Mouse (Mus musculus) liver, embryonic 12.5 days (tissue): ENCODE data around the gene Ssh1. TPM values are rescaled to one million over a fixed set of nuclear protein-coding genes. Genes with fewer than 3 reads are reported as not detected.

ENCODE experiments used
- ATAC-seq: fragments of 200-750 bp; cut with Nextera tagmentation; 2 replicates; pipeline ENCODE4 v1.8.0; 2017; ENCODE audit warnings: moderate number of reproducible peaks, mild to moderate bottlenecking, moderate library complexity
- H3K27ac ChIP-seq: fragments of 300-500 bp; sonication (generic); 2 replicates; pipeline ENCODE4 v1.5.1; 2016; ENCODE audit warnings: mild to moderate bottlenecking
- H3K27me3 ChIP-seq: fragments of 300-500 bp; sonication (generic); replicated peaks from 2 replicates; pipeline ENCODE4 v1.6.1; 2016; ENCODE audit warnings: mild to moderate bottlenecking, moderate library complexity
- H3K36me3 ChIP-seq: fragments of 300-500 bp; sonication (generic); 2 replicates; pipeline ENCODE4 v1.6.1; 2016; ENCODE audit warnings: mild to moderate bottlenecking, moderate library complexity
- H3K4me1 ChIP-seq: fragments of 300-500 bp; sonication (generic); 2 replicates; pipeline ENCODE4 v1.6.1; 2016
- H3K4me2 ChIP-seq: fragments of 300-500 bp; sonication (generic); 2 replicates; pipeline ENCODE4 v1.6.1; 2016; ENCODE audit warnings: mild to moderate bottlenecking, moderate library complexity
- H3K4me3 ChIP-seq: fragments of 300-500 bp; sonication (generic); 2 replicates; pipeline ENCODE4 v1.5.1; 2016; ENCODE audit warnings: mild to moderate bottlenecking, moderate library complexity
- H3K9ac ChIP-seq: fragments of 300-500 bp; sonication (generic); 2 replicates; pipeline ENCODE4 v1.6.1; 2016; ENCODE audit warnings: mild to moderate bottlenecking, moderate library complexity
- H3K9me3 ChIP-seq: fragments of 300-500 bp; sonication (generic); replicated peaks from 2 replicates; pipeline ENCODE4 v1.6.1; 2016; ENCODE audit warnings: mild to moderate bottlenecking, moderate library complexity
- WGBS: fragments of 180-500 bp; shearing (Covaris S2); methylation state at CpG from one replicate; pipeline ENCODE4 v1.1.7; 2016; ENCODE audit not compliant: insufficient replicate concordance; 5-methylcytosine and 5-hydroxymethylcytosine counted together
- polyA plus RNA-seq: library from polyadenylated mRNA; unstranded; fragments of >200 nt; fragmentation: Nextera tagmentation; extraction: Ambion mirVana; gene quantifications from 2 replicates; pipeline ENCODE4 v1.2.1, GENCODE M21; 2016

Gene Ssh1
- polyA plus RNA-seq, 1 experiment from 2014 or later: 8.9 TPM

DNA sequence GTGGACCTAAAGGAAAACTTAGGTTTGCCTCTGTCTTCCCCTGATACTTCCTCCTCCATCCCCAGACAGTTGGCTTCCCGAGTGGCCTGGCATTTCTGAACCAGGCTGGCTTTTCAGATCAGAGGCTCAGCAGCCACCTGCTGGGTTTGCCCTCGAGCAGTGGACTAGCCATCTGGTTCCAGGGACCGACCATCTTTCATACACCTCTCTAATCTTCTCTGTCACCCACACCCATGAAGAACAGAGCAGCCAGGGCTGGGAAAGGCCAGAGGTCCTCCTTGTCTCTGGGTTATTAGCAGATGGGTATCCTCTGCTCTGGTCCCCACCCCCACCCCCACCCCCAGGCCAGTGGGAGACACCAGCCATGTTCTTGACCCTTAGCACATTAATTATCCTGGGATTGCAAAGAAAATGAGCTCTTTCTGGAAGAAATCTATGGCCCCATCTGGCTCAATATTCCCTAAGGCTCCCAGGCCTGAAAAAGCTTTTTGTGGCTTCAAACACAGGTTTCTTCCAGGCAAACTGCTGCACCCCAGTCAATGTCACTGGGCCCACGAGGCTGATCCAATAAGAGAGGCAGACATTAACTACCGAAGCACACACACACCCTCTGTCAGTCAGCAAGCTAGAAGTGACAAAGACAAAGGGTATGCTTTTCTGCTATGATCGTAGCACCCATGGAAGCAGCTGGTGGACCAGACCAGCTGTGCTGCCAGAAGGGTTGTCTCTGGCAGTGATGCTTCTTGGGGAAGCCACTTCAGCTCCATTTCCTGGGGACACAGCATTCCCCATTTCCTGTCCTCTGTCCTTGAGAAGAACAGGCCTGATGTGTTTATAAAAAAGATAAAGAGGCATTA lies 72.2 kb downstream of the Ssh1 start:
- no peaks in the 10 kb centered on the region for H3K9me3 ChIP-seq
- WGBS: 51% methylated on average over 6 of the region's 6 CpGs
- peaks cover 41% of the 10 kb centered on the region for H3K4me1 ChIP-seq
- no peak overlapping the region for H3K27ac ChIP-seq
- no peak overlapping the region for H3K4me3 ChIP-seq
- no peak for ATAC-seq
- H3K27me3 ChIP-seq: no peaks in the 10 kb centered on the region
- H3K36me3 ChIP-seq: no peaks in the 10 kb centered on the region
- no peak overlapping the region for H3K4me2 ChIP-seq
- no peak overlapping the region for H3K9ac ChIP-seq

DNA sequence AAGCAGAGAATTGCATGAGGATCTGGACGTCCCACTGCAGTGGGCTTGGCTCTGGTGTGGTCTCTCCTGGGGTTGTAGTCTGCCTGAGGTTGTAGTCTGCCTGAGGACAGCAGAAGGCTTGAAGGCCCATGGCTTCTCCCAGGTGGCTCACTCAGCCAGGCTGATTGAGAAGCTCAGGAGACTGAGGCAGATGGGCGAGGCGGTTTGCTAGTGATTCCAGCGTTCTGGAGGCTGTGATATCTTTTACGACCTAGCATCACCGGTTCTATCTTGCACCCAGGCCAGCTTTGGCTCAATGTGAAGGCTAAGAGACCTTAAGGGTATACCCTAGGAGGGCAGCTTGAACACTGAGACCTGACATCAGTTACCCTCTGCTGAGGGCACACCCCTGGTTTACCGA lies 74.6 kb downstream of the Ssh1 start:
- Histone ChIP-seq H3K27ac (no peak overlapping the region), H3K9me3 (no peaks in the 10 kb centered on the region), H3K36me3 (no peaks in the 10 kb centered on the region), H3K4me2 (no peak overlapping the region), H3K9ac (no peak overlapping the region), H3K27me3 (no peaks in the 10 kb centered on the region), H3K4me1 (peaks cover 28% of the 10 kb centered on the region), H3K4me3 (no peak overlapping the region)
- 64% methylated on average over 7 of the region's 7 CpGs for WGBS
- ATAC-seq: no peak

DNA sequence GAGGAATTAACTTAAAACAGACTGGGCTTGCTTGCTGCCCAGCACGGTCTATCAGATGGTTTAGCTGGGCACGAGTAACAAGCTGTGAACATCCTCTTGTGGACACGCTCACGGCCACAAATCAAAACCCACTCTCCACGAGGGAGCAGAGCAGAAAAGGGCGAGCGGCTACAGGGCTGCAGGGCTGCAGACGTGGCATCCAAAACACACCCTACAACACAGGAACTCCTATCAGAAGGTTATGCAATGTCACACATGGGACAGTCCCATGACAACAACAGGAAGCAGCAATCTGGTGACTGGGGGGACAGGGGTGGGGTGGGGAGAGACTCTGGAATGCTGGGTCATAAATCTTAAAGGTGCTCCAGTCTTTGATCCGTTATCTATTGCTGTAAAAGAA lies 75.0 kb downstream of the Ssh1 start:
- whole genome bisulfite sequencing: 30% methylated on average over 9 of the region's 9 CpGs
- Histone ChIP-seq H3K9ac (no peak overlapping the region), H3K36me3 (no peaks in the 10 kb centered on the region), H3K9me3 (no peaks in the 10 kb centered on the region), H3K4me2 (no peak overlapping the region), H3K4me1 (peaks cover 28% of the 10 kb centered on the region), H3K4me3 (no peak overlapping the region), H3K27me3 (no peaks in the 10 kb centered on the region), H3K27ac (no peak overlapping the region)
- ATAC-seq: 0 out of 2 replicates have a peak, but pooled peaks have one; percentile 36

DNA sequence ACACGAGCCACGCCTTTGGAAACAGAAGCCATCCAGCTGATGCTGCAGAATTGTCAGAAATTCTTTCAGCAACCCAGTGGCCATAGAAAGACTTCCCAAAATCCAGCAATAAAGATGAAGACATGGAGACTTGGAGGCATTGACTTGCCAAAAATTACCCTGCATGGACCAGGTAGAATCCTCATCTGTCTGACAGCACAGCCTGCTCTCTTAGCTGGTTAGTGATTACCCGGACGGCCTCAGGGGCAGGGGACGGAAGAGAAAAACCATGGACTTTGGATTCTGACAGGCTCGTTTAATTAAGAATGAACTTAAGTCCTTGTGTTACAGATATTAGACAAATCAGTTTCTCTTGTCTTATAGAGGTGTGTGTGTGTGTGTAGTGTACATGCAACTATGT lies 83.0 kb downstream of the Ssh1 start:
- Histone ChIP-seq H3K36me3 (no peaks in the 10 kb centered on the region; the same call in 1 of the 2 replicates), H3K4me3 (no peak overlapping the region), H3K27ac (peak overlapping the region; percentile 98; the same call in 1 of the 2 replicates), H3K9ac (no peak overlapping the region), H3K27me3 (no peaks in the 10 kb centered on the region), H3K9me3 (no peaks in the 10 kb centered on the region), H3K4me1 (peaks cover 50% of the 10 kb centered on the region), H3K4me2 (peak overlapping the region; percentile 100)
- no peak for ATAC-seq
- WGBS: 65% methylated on average over 6 of the region's 6 CpGs

DNA sequence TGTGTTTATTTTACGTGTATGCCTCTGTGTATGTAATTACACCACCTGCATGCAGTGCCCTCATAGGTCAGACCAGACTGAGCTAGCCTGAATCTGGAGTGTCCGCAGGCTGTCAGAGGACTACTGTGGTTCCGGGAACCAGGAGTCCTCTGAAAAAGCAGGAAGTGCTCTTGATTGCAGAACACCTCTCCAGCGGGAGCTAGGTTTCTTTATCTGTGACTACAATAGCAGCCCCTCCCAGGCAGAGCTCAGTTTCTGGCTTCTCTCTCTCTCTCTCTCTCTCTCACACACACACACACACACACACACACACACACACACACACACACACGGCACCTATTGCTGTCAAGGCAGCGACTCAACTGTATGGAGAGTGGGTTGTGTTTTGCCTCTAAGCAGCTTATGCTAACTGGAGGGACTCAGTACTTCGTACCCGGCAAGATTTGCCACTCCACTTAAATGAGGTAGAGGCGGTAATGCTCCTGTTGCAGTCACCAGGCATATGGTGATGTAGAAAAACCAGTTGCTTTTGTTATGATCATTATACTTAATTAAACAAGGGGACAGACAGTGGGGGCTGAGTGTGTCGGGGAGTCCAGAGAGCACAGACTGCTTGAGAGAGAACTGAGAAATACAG lies 83.5 kb downstream of the Ssh1 start:
- WGBS: 18% methylated on average over 10 of the region's 10 CpGs
- Histone ChIP-seq H3K36me3 (no peaks in the 10 kb centered on the region; the same call in 1 of the 2 replicates), H3K9ac (no peak overlapping the region; the same call in 1 of the 2 replicates), H3K27ac (peak overlapping the region; percentile 98; the same call in 1 of the 2 replicates), H3K27me3 (no peaks in the 10 kb centered on the region), H3K4me2 (peak overlapping the region; percentile 100), H3K9me3 (no peaks in the 10 kb centered on the region), H3K4me1 (peaks cover 54% of the 10 kb centered on the region), H3K4me3 (no peak overlapping the region)
- no peak for ATAC-seq

DNA sequence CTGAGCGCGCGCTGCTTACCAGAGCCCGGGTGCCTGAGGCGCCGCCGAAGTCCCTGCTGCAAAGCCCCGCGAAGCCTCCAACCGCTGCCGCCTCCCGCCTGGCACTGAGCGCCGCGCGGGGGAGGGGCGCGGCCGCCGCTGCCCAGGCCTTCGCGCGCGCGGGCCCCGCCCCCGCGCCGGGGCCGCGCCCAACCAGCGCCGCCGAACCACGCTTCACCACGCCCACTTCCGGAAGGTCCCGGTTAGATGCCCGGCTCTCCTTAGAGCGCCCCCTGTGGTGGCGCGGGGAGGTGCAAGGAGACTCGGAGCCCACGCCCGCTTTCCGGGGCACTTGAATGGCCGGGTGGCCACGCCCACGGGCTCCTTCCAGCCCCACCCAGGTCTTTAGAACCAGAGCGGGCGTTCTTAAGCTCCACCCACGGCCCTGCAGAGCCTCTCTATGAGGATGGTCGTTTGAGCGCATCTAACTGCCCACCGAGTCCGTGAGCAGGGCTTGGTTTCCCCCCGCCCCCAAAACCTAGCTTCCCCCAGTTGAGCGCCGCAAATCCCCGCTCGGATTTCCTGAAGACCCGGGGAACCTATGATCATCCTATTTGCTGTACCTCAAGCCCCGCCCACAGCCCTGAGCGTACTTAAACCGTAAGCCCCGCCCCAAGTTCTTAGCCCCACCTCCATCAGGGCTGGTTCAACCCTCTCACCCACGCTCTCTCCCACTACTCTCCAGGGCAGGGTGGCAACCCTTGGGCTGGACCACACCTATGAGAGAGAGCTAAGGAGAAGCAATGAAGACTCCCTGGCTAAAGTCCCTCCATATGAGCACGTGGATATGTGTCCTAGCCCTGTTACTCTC lies 84.9 kb downstream of the Ssh1 start, which contains the start of gene Coro1c:
TSS of gene Coro1c (minus strand) at position 167 of the 850 bp plus-strand sequence.
- under 1% methylated on average over 67 of the region's 68 CpGs for WGBS
- Histone ChIP-seq H3K4me1 (peaks cover 64% of the 10 kb centered on the region), H3K4me3 (peak within 1 kb of the TSS; percentile 93)

DNA sequence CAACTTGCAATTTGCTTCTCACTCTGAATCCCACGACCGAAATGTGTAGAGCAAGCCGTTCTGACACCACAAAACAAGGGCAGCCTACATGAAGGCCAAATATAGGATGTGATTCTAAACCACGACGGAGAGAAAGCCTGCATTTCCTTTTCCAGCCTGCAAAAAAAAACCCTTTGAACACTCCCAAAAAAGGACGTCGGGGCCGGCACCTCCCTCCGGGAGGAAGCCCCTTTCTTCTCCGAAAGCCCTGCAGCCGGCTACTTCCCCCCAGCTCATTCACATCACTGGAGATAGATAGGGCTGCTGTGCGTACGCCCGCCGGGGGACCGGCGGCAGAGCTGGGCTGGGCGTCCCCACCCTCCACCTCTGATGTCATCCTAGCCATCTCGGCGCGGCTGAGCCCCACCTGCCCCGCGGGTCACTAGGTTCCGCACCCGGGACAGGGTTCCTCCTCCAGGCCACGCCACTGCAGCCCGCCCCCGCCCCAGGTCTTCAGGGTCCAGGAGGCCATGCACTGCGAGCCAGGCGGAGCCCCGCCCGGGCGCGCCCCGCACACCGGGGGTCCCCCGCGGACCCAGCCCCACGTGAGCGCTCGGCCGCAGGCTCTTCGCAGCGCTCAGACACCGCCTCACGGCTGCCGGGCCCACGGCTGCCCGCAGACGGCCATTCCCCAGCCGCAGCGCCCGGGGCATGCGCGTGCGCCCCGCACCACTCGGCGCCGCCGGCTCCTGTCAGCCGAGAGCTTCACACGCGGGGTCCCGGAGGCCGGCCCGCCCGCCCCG lies 85.7 kb downstream of the Ssh1 start:
- peak overlapping the region; percentile 98 for H3K9ac ChIP-seq
- H3K27ac ChIP-seq: peak overlapping the region; percentile 98
- peaks cover 73% of the 10 kb centered on the region for H3K4me1 ChIP-seq
- under 1% methylated on average over 58 of the region's 69 CpGs for WGBS
- no peaks in the 10 kb centered on the region for H3K9me3 ChIP-seq
- H3K36me3 ChIP-seq: no peaks in the 10 kb centered on the region; the same call in 1 of the 2 replicates
- peak overlapping the region; percentile 93 for H3K4me3 ChIP-seq
- ATAC-seq: peak; percentile 82
- no peaks in the 10 kb centered on the region for H3K27me3 ChIP-seq
- H3K4me2 ChIP-seq: peak overlapping the region; percentile 100

More for the DNA sequence above, 84.9 kb downstream of the Ssh1 start, which contains the start of gene Coro1c:
- no peaks in the 10 kb centered on the region for H3K27me3 ChIP-seq
- no peaks in the 10 kb centered on the region for H3K9me3 ChIP-seq
- H3K36me3 ChIP-seq: no peaks in the 10 kb centered on the region; the same call in 1 of the 2 replicates
- peak within 1 kb of the TSS; percentile 100 for H3K4me2 ChIP-seq
- H3K27ac ChIP-seq: peak within 1 kb of the TSS; percentile 98
- ATAC-seq: peak; percentile 81
- H3K9ac ChIP-seq: peak within 1 kb of the TSS; percentile 98

DNA sequence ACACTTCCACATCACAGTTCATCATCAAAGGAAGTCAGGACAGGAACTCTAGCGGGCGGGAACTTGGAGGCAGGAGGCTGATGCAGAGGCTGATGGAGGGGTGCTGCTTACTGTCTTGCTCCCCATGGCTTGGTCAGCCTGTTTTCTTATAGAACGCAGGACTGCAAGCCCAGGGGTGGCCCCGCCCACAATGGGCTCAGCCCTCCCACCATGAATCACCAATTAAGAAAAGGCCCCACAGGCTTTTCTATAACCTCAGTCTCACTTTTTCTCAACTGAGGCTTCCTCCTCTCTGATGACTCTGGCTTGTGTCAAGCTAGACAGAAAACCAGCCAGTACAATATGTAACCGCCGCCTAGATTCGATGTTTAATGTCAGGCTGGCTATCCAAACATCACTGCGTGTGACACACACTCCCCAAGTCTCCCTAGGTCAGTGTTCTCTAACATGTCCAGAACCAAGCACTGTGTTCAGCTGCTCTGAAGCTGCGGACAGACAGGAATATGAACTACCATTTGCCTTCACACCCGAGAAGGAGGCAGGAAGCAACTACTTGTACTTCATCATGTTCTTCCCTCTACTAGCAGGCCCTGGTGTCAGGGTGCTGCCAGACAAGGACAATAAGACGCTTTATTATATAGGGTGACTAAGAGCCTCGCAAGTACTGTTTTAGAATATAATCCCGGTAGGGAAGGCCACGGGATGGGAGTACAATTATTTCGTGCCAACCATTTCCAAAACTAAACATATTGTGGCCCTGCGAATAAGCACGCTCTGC lies 86.5 kb downstream of the Ssh1 start:
- no peaks in the 10 kb centered on the region; the same call in 1 of the 2 replicates for H3K36me3 ChIP-seq
- H3K4me3 ChIP-seq: peak overlapping the region; percentile 93
- H3K9ac ChIP-seq: peak overlapping the region; percentile 98
- no peaks in the 10 kb centered on the region for H3K27me3 ChIP-seq
- H3K4me1 ChIP-seq: peaks cover 81% of the 10 kb centered on the region
- WGBS: 9% methylated on average over 17 of the region's 17 CpGs
- peak overlapping the region; percentile 98 for H3K27ac ChIP-seq
- ATAC-seq: no peak
- H3K4me2 ChIP-seq: peak overlapping the region; percentile 100
- H3K9me3 ChIP-seq: no peaks in the 10 kb centered on the region

DNA sequence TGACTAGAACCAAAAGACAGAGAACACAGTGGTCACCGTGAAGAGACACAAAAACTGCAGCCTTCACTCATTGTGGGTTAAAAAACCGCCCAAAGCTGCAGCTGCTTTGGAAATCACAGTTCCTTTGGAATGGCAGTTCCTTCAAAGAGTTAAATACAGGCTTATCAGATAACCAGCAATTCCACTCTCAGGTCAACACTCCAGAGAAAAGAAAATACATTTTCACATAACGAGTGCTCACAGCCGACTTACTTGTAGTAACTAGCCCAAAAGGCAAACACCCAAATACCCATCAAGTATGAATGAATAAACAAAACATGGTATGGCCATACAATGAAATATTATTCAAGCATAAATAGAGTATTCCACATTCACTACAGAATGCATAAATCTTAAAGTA lies 88.7 kb downstream of the Ssh1 start:
- no peaks in the 10 kb centered on the region; the same call in 1 of the 2 replicates for H3K36me3 ChIP-seq
- H3K4me2 ChIP-seq: no peak overlapping the region
- H3K4me3 ChIP-seq: no peak overlapping the region
- 44% methylated on average over 4 of the region's 4 CpGs for whole genome bisulfite sequencing
- no peak for ATAC-seq
- H3K27ac ChIP-seq: no peak overlapping the region
- peaks cover 84% of the 10 kb centered on the region for H3K4me1 ChIP-seq
- no peaks in the 10 kb centered on the region for H3K9me3 ChIP-seq
- no peak overlapping the region for H3K9ac ChIP-seq
- no peaks in the 10 kb centered on the region for H3K27me3 ChIP-seq

DNA sequence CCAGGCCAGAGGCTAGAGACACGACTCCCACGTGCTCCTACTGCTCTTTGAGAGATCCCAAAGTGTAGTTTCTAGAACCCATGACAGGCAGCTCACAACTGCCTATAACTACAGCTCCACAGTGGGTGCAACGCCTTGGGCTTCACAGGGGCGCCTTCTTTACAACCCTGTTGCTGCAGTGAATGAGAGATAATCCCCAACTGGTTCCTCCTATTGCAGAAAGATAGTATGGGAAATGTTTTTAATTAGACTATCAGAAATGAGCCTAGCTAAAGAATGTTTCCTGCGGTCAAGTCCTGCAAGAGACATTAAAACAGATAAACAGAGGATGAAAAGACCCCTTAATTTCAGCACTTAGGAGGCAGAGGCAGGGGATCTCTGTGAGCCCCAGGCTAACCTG lies 90.7 kb downstream of the Ssh1 start:
- no peaks in the 10 kb centered on the region for H3K27me3 ChIP-seq
- H3K9me3 ChIP-seq: no peaks in the 10 kb centered on the region
- 33% methylated on average over 5 of the region's 5 CpGs for WGBS
- no peaks in the 10 kb centered on the region; the same call in 1 of the 2 replicates for H3K36me3 ChIP-seq
- peak overlapping the region; percentile 28; the same call in 1 of the 2 replicates for H3K9ac ChIP-seq
- no peak overlapping the region for H3K27ac ChIP-seq
- H3K4me2 ChIP-seq: peak overlapping the region; percentile 42
- no peak for ATAC-seq
- peaks cover 90% of the 10 kb centered on the region for H3K4me1 ChIP-seq
- H3K4me3 ChIP-seq: no peak overlapping the region
